Mouse (Mus musculus) heart, postnatal 0 days (tissue): ENCODE data around the gene Nsa2. TPM values are rescaled to one million over a fixed set of nuclear protein-coding genes. Genes with fewer than 3 reads are reported as not detected.

Experiments used
- ATAC-seq: fragments of 200-750 bp; cut with Nextera tagmentation; 2 replicates; pipeline ENCODE4 v1.8.0; 2017; ENCODE audit warnings: low read depth, moderate number of reproducible peaks, moderate library complexity; ENCODE audit not compliant: insufficient read depth
- DNase-seq: peaks from one replicate; pipeline ENCODE4 v3.0.0-alpha.2; 2016; ENCODE audit warnings: low spot score
- H3K27ac ChIP-seq: fragments of 300-500 bp; sonication (generic); 2 replicates; pipeline ENCODE4 v1.5.1; 2014; ENCODE audit warnings: low read depth, mild to moderate bottlenecking
- H3K27me3 ChIP-seq: fragments of 300-500 bp; sonication (generic); 2 replicates; pipeline ENCODE4 v1.6.1; 2014; ENCODE audit warnings: low read length, mixed read lengths; ENCODE audit not compliant: control insufficient read depth, insufficient read depth
- H3K36me3 ChIP-seq: fragments of 300-500 bp; sonication (generic); replicated peaks from 2 replicates; pipeline ENCODE4 v1.6.1; 2014; ENCODE audit warnings: low read length, mixed read lengths; ENCODE audit not compliant: control insufficient read depth, insufficient read depth
- H3K4me1 ChIP-seq: fragments of 300-500 bp; sonication (generic); 2 replicates; pipeline ENCODE4 v1.6.1; 2014; ENCODE audit warnings: antibody characterized with exemption; ENCODE audit not compliant: control insufficient read depth, insufficient read depth
- H3K4me2 ChIP-seq: fragments of 300-500 bp; sonication (generic); 2 replicates; pipeline ENCODE4 v1.6.1; 2014; ENCODE audit warnings: low read depth, mild to moderate bottlenecking, low read length, moderate library complexity
- H3K4me3 ChIP-seq: fragments of 300-500 bp; sonication (generic); 2 replicates; pipeline ENCODE4 v1.5.1; 2014; ENCODE audit warnings: low read depth, low read length
- H3K9ac ChIP-seq: fragments of 300-500 bp; sonication (generic); replicated peaks from 2 replicates; pipeline ENCODE4 v1.6.1; 2014; ENCODE audit warnings: low read depth, low read length, mixed read lengths
- H3K9me3 ChIP-seq: fragments of 300-500 bp; sonication (generic); replicated peaks from 2 replicates; pipeline ENCODE4 v1.6.1; 2016; ENCODE audit warnings: low read length; ENCODE audit not compliant: control insufficient read depth
- CTCF ChIP-seq: IDR thresholded peaks from 2 replicates; pipeline ENCODE4 v1.5.1; 2016; ENCODE audit warnings: antibody characterized with exemption, control low read depth, low read depth
- EP300 ChIP-seq: IDR thresholded peaks from 2 replicates; pipeline ENCODE4 v1.6.1; 2016; ENCODE audit warnings: antibody characterized with exemption, low read depth
- WGBS: fragments of 180-500 bp; shearing (Covaris S2); extraction: QIAGEN DNeasy Blood & Tissue Kit; methylation state at CpG from one replicate; pipeline ENCODE4 v1.1.7; 2014; 5-methylcytosine and 5-hydroxymethylcytosine counted together
- polyA plus RNA-seq: library from polyadenylated mRNA; unstranded; fragments of >200 nt; fragmentation: Nextera tagmentation; extraction: Ambion mirVana; gene quantifications from 2 replicates; pipeline ENCODE4 v1.2.1, GENCODE M21; 2015
- total RNA-seq: library from RNA; depleted of rRNA; stranded (reverse); fragments of >200 nt; gene quantifications from 2 replicates; pipeline ENCODE4 v1.2.3, GENCODE M21; 2014; ENCODE audit warnings: low replicate concordance

Gene Nsa2
- total and polyA plus RNA-seq, 2 experiments from 2014 or later: 23.4 to 47.1 TPM

DNA sequence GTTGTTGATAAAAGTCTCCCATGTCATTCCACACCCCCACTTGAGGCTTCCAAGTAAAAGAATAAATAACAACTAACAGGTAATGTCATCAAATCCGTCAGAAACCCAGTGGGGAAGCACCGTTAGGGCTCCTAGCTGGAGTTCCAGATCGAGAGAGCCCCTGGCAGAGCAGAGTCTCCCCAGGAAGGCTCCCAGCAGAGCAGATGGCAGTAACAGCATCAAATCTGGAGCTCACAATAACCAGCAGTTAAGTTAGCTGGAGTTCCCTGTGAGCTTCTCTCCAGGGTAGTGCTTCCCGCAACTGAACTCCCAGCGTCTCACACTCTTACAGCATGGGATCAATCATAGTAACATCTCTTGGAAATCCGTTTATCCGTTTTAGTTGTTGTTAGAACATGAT is 32.7 kb downstream of the Nsa2 start:
- Histone ChIP-seq H3K4me3 (no peak overlapping the region), H3K27me3 (no peaks in the 10 kb centered on the region), H3K4me1 (no peaks in the 10 kb centered on the region), H3K36me3 (no peaks in the 10 kb centered on the region), H3K9ac (no peak overlapping the region), H3K27ac (no peak overlapping the region), H3K9me3 (no peaks in the 10 kb centered on the region), H3K4me2 (no peak overlapping the region)
- ATAC-seq (no peak), DNase-seq (no peak)
- TF ChIP-seq CTCF (no peak), EP300 (no peak)
- 70% methylated on average over 7 of the region's 7 CpGs for WGBS

DNA sequence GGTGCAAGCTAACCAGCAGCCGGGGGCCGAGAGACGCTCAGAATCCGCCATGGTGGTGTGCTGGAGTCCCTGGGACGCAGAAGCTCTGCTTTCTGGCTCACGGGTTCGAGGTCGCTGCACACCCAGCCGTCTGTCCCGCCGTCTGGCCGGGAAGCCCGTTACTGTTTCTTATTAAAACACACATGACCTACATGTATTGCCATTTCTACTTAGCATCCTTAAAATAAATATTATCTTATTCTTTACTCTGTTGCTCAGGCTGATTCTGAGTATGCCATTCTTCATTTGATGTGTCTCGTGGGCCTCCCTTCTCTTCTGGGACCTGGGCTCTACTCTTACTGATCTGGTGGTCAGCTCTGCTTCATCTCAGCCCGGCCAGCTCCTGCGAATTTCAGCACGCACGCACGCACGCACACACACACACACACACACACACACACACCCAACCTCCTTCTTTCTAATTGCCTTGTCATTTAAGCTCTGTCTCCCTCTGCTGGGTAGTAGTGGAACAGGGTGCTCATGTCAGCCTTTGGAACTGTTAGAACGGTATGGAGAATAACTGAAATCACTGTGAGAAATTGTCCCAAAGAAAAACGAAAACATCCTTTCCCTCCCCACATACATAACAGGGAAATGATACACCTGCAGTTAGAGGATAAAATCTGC is 38.4 kb downstream of the Nsa2 start, which contains the start of gene Gm6169:
Gene Gm6169, minus strand, starts transcription at position 51 of the 666 bp plus-strand sequence.
- no peak within 1 kb of the TSS for H3K9ac ChIP-seq
- no peak within 1 kb of the TSS for H3K27ac ChIP-seq
- H3K4me1 ChIP-seq: no peaks in the 10 kb centered on the region
- WGBS: 67% methylated on average over 18 of the region's 22 CpGs
- H3K4me3 ChIP-seq: no peak within 1 kb of the TSS
- TF ChIP-seq EP300: no peak
- peak; percentile 90 for TF ChIP-seq CTCF
- peak; percentile 58 for DNase-seq
- 0 out of 2 replicates have a peak, but pooled peaks have one; percentile 27 for ATAC-seq
- H3K36me3 ChIP-seq: no peaks in the 10 kb centered on the region
- H3K27me3 ChIP-seq: no peaks in the 10 kb centered on the region
- H3K4me2 ChIP-seq: no peak within 1 kb of the TSS
- no peaks in the 10 kb centered on the region for H3K9me3 ChIP-seq

DNA sequence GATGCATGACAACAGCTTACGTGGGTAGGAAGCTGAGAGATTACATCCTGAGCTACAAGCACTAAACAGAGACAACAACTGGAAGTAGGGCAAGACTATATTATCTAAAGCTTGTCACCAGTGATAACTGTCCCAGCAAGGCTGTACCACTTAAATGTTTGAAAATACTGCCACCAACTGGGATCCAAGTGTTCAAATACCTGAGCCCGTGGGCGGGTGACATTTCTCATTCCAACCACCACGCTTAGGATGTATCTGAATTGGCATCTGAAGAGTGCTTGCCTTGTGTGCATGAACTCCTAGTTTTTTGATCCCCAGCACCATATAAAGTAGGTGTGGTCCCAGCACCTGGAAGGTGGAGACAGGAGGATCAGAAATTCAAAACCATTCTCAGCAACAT is 42.0 kb downstream of the Nsa2 start:
- no peak overlapping the region for H3K27ac ChIP-seq
- ATAC-seq (no peak), DNase-seq (no peak)
- no peaks in the 10 kb centered on the region for H3K27me3 ChIP-seq
- no peaks in the 10 kb centered on the region for H3K9me3 ChIP-seq
- H3K4me2 ChIP-seq: no peak overlapping the region
- no peak overlapping the region for H3K9ac ChIP-seq
- H3K4me3 ChIP-seq: no peak overlapping the region
- WGBS: 45% methylated on average over 4 of the region's 4 CpGs
- H3K4me1 ChIP-seq: no peaks in the 10 kb centered on the region
- TF ChIP-seq EP300: no peak
- TF ChIP-seq CTCF: peak; percentile 17; the same call in 1 of the 2 replicates
- H3K36me3 ChIP-seq: no peaks in the 10 kb centered on the region

DNA sequence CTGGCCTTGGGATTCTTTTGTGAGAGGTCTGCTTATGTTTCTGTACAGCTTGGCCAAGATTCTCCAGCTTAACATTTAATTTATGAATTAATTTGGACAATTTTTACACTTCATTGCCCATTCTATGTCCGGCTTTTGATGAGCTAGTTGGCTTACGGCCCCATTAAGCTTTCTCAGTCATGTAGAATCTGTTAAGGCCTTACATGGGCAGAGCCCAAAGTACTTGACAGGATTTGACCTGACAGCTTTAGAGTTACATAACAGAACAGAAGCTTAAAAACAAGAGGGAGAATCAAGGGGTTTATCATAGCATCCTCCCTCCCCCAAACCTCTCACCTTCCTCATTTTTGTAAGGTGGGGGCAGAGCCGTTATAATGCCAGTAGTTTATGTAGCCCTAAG is 49.6 kb downstream of the Nsa2 start:
- DNase-seq: no peak
- WGBS: 92% methylated on average over 3 of the region's 3 CpGs
- H3K27me3 ChIP-seq: no peaks in the 10 kb centered on the region

GRCm38 (mm10) chr13:97087421-97087820 is 50.3 kb downstream of the Nsa2 start:
- 90% methylated on average over 6 of the region's 6 CpGs for WGBS
- TF ChIP-seq EP300 (no peak), CTCF (no peak)
- H3K27ac ChIP-seq: no peak overlapping the region

More for the DNA sequence above, 49.6 kb downstream of the Nsa2 start:
- Histone ChIP-seq H3K27ac (no peak overlapping the region), H3K9ac (no peak overlapping the region), H3K9me3 (no peaks in the 10 kb centered on the region), H3K4me1 (no peaks in the 10 kb centered on the region), H3K36me3 (no peaks in the 10 kb centered on the region), H3K4me3 (no peak overlapping the region), H3K4me2 (no peak overlapping the region)
- no peak for ATAC-seq
- TF ChIP-seq EP300 (no peak), CTCF (no peak)

DNA sequence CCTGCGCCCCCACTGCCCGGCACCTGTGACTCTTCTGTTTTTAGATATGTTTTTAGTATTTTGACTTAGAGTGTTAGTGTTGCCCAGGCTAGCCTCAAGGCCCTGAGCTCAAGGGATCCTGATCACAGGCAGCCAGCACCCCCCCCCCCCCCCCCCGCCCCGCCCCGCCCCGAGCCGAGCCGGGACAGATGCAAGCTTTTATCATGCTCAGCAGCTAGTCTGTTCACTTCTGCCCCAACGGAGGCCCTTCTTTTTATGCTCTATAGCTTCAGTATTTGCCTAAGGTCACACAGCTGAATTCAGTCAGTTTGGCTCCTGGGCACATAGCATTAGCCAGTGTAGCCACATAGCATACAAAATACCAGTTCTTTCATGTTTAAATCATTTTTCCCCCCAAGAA is 51.4 kb downstream of the Nsa2 start:
- WGBS: 54% methylated on average over 8 of the region's 9 CpGs
- H3K4me3 ChIP-seq: no peak overlapping the region
- no peaks in the 10 kb centered on the region for H3K4me1 ChIP-seq
- H3K4me2 ChIP-seq: no peak overlapping the region
- no peak overlapping the region for H3K27ac ChIP-seq
- H3K36me3 ChIP-seq: no peaks in the 10 kb centered on the region
- DNase-seq: no peak
- no peak overlapping the region for H3K9ac ChIP-seq
- H3K27me3 ChIP-seq: no peaks in the 10 kb centered on the region
- no peak for ATAC-seq
- no peaks in the 10 kb centered on the region for H3K9me3 ChIP-seq
- TF ChIP-seq EP300 (no peak), CTCF (no peak)

More at GRCm38 (mm10) chr13:97087421-97087820, 50.3 kb downstream of the Nsa2 start:
- DNase-seq: no peak
- Histone ChIP-seq H3K4me2 (no peak overlapping the region), H3K9me3 (no peaks in the 10 kb centered on the region), H3K27me3 (no peaks in the 10 kb centered on the region), H3K4me1 (no peaks in the 10 kb centered on the region), H3K9ac (no peak overlapping the region), H3K36me3 (no peaks in the 10 kb centered on the region), H3K4me3 (no peak overlapping the region)
- ATAC-seq: no peak
